Mouse (Mus musculus): ENCODE results near the gene Smarca2. TPM values are rescaled to one million over a fixed set of nuclear protein-coding genes. Genes with fewer than 3 reads are reported as not detected.

Gene Smarca2
- polyA plus RNA-seq, 1 experiment from 2014 or later, result 83.4 TPM

GRCm38 (mm10) chr19:26817901-26818300 is 213.1 kb downstream of the Smarca2 start:
- Histone ChIP-seq H3K27me3 (no peaks in the 10 kb centered on the region), H3K4me1 (no peaks in the 10 kb centered on the region), H3K9ac (no peak overlapping the region), H3K36me3 (ENCODE audit: poor library complexity, severe bottlenecking) (no peaks in the 10 kb centered on the region), H3K4me2 (no peak overlapping the region), H3K9me3 (replicated peaks) (no peaks in the 10 kb centered on the region), H3K4me3 (no peak overlapping the region), H3K27ac (no peak overlapping the region)
- WGBS, result 87% methylated on average over 4 of the region's 4 CpGs
- ATAC-seq, result no peak

All from forebrain, embryonic 13.5 days (tissue).